Mouse (Mus musculus) intestine, embryonic 14.5 days (tissue): Measurements from ENCODE around the gene Sf3b1. TPM values are rescaled to one million over a fixed set of nuclear protein-coding genes. Genes with fewer than 3 reads are reported as not detected.

ENCODE experiments used
- ATAC-seq: fragments of 200-750 bp; cut with Nextera tagmentation; replicated peaks from 2 replicates; pipeline ENCODE4 v1.8.0; 2017; ENCODE audit warnings: low read depth, moderate number of reproducible peaks, moderate TSS enrichment, moderate library complexity; ENCODE audit not compliant: low FRiP score, low TSS enrichment
- DNase-seq: peaks from one replicate; pipeline ENCODE4 v3.0.0-alpha.2; 2018; ENCODE audit warnings: low spot score
- H3K27ac ChIP-seq: fragments of 300-500 bp; sonication (generic); 2 replicates; pipeline ENCODE4 v1.5.1; 2014; ENCODE audit warnings: low read depth, mild to moderate bottlenecking, control low read depth
- H3K27me3 ChIP-seq: fragments of 300-500 bp; sonication (generic); replicated peaks from 2 replicates; pipeline ENCODE4 v1.6.1; 2014; ENCODE audit warnings: low read length, control low read depth; ENCODE audit not compliant: control insufficient read depth, insufficient read depth
- H3K36me3 ChIP-seq: fragments of 300-500 bp; sonication (generic); 2 replicates; pipeline ENCODE4 v1.6.1; 2014; ENCODE audit warnings: low read length, control low read depth; ENCODE audit not compliant: control insufficient read depth, insufficient read depth
- H3K4me1 ChIP-seq: fragments of 300-500 bp; sonication (generic); replicated peaks from 2 replicates; pipeline ENCODE4 v1.6.1; 2014; ENCODE audit warnings: low read length, control low read depth, mixed read lengths; ENCODE audit not compliant: control insufficient read depth, insufficient read depth
- H3K4me2 ChIP-seq: fragments of 300-500 bp; sonication (generic); 2 replicates; pipeline ENCODE4 v1.6.1; 2014; ENCODE audit warnings: low read length
- H3K4me3 ChIP-seq: fragments of 300-500 bp; sonication (generic); 2 replicates; pipeline ENCODE4 v1.5.1; 2014; ENCODE audit warnings: low read depth, low read length, control low read depth, mixed read lengths
- H3K9ac ChIP-seq: fragments of 300-500 bp; sonication (generic); 2 replicates; pipeline ENCODE4 v1.6.1; 2014; ENCODE audit warnings: mild to moderate bottlenecking, low read length
- H3K9me3 ChIP-seq: fragments of 300-500 bp; sonication (generic); 2 replicates; pipeline ENCODE4 v1.6.1; 2016; ENCODE audit warnings: low read length, control low read depth; ENCODE audit not compliant: control insufficient read depth
- WGBS: fragments of 180-500 bp; shearing (Covaris S2); extraction: QIAGEN DNeasy Blood & Tissue Kit; methylation state at CpG from one replicate; pipeline ENCODE4 v1.1.7; 2014; 5-methylcytosine and 5-hydroxymethylcytosine counted together
- polyA plus RNA-seq: library from polyadenylated mRNA; unstranded; fragments of >200 nt; fragmentation: Nextera tagmentation; extraction: Ambion mirVana; gene quantifications from 2 replicates; pipeline ENCODE4 v1.2.1, GENCODE M21; 2014

The Sf3b1 gene
- polyA plus RNA-seq, 1 experiment from 2014 or later, result 293 TPM

DNA sequence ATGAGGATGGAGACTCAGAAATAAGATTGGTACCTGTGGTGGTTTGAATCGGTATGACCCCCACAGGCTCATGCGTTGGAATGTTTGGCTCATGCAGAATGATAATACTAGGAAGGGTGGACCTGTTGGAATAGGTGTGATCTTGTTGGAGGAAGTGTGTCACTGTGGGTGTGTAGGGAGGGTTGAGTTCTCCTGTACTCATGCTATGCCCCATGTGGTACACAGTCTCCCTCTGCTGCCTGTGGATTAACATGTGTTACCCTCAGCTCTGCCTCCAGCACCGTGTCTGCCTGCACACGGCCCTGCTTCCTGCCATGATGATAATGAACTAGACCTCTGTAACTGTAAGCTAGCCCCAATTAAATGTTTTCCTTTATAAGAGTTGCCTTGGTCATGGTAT is 72.4 kb downstream of the Sf3b1 start:
- H3K4me1 ChIP-seq, result no peaks in the 10 kb centered on the region
- WGBS, result 83% methylated on average over 4 of the region's 4 CpGs
- H3K4me3 ChIP-seq, result no peak overlapping the region
- no peak overlapping the region for H3K4me2 ChIP-seq
- no peaks in the 10 kb centered on the region for H3K9me3 ChIP-seq
- H3K9ac ChIP-seq, result no peak overlapping the region
- DNase-seq (no peak), ATAC-seq (no peak)
- H3K36me3 ChIP-seq, result no peaks in the 10 kb centered on the region
- no peaks in the 10 kb centered on the region for H3K27me3 ChIP-seq
- no peak overlapping the region for H3K27ac ChIP-seq

GRCm38 (mm10) chr1:54944648-54945047 is 82.6 kb downstream of the Sf3b1 start:
- Histone ChIP-seq H3K4me2 (no peak overlapping the region), H3K4me3 (no peak overlapping the region), H3K27me3 (no peaks in the 10 kb centered on the region), H3K36me3 (no peaks in the 10 kb centered on the region), H3K9ac (no peak overlapping the region), H3K4me1 (no peaks in the 10 kb centered on the region), H3K9me3 (no peaks in the 10 kb centered on the region), H3K27ac (no peak overlapping the region)
- 76% methylated on average over 3 of the region's 3 CpGs for WGBS
- DNase-seq, result no peak
- no peak for ATAC-seq

- Histone ChIP-seq H3K27me3 (no peaks in the 10 kb centered on the region), H3K4me1 (no peaks in the 10 kb centered on the region), H3K9ac (no peak overlapping the region), H3K9me3 (no peaks in the 10 kb centered on the region), H3K4me2 (no peak overlapping the region), H3K36me3 (no peaks in the 10 kb centered on the region), H3K27ac (no peak overlapping the region), H3K4me3 (no peak overlapping the region)
- DNase-seq, result no peak
- ATAC-seq, result no peak
- WGBS, result 88% methylated on average over 3 of the region's 3 CpGs
These were observed 91.8 kb downstream of the Sf3b1 start for GRCm38 (mm10) chr1:54935466-54935865.

Other genes with a start within 250 kb of the Sf3b1 start
- gene Ankrd44, start 101.1 kb downstream of the Sf3b1 start, polyA plus RNA-seq, result 15.3 and 16.0 TPM in 2 replicates
- 16.2 and 19.8 TPM in 2 replicates for gene Coq10b, start 25.3 kb upstream of the Sf3b1 start, polyA plus RNA-seq
- gene Hspe1, start 60.7 kb upstream of the Sf3b1 start, polyA plus RNA-seq, result 605 and 740 TPM in 2 replicates
- gene Hspd1, start 60.8 kb upstream of the Sf3b1 start, polyA plus RNA-seq, result 487 and 509 TPM in 2 replicates
- 145 and 146 TPM in 2 replicates for gene Mob4, start 103.8 kb upstream of the Sf3b1 start, polyA plus RNA-seq
- gene Rftn2, start 199.3 kb upstream of the Sf3b1 start, polyA plus RNA-seq, result 9.4 and 14.8 TPM in 2 replicates
- gene Mars2, start 209.7 kb upstream of the Sf3b1 start, polyA plus RNA-seq, result 4.6 and 5.5 TPM in 2 replicates